Mouse (Mus musculus): ENCODE measurements around the gene Btbd10.
A peak's percentile ranks its signal among the peaks of the same experiment; 100 is the strongest.

The Btbd10 gene

DNA sequence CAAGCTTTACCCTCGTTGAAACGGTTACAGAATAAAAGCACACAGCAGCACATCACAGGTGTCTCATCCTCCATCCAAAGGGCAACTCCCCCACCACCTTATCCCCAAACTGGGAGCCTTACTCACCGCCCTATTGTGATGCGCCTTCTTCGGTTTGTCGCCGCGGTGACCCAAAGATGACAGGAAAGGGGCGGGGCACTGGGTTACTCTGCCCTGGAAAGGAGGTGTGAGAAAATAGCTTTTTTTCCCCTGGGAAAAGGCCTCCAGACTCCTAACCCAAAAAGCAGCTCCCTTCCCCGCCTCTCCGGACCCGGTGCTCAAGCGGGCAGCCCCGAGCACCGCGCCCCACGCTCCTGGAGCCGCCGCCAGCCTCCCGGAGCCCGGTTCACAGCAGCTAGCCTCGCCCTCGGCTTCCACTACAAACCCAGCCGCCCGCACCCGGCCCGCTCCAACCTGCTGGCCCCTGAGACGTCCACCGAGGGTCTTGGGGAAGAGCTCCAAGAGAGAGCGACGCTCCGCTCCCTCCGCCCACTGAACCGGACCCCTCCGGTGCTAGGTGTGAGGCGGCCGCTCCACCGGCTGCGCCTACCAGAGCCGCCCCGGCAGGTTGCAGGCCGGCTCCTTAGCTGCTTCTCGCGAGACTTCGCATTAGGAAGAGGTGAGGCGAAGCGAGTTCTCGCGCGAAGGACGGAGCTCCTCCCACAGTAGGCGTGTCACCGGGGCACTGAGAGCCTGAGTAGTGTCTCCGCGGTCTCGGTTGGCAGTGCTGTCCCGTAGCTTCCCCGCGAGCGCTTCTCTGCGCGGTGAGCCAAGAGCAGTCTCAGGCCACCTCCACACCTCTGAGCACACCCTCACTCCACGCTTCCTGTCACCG is at the start of gene Btbd10:
Gene Btbd10, minus strand, starts transcription at position 647 of the 874 bp plus-strand sequence.
- DNase-seq (ENCODE audit: low spot score) = peak; percentile 97

DNA sequence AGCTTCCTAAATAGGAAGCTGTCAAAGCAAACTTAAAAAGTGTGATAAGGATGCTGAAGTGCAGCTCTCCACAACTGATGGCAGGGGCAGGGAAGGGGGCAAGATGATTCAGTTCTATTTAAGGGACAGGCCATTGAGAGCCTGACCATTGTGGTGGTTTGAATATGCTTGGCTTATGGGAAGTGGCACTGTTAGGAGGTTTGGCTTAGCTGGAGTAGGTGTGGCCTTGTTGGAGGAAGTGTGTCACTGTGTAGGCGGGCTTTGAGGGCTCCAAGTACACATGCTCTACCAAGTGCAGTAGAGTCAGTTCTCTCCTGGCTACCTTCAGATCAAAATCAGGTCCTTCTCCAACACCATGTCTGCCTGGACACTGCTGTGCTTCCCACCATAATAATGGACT is 47.3 kb upstream of the Btbd10 start:
- DNase-seq (ENCODE audit: low spot score) = no peak

DNA sequence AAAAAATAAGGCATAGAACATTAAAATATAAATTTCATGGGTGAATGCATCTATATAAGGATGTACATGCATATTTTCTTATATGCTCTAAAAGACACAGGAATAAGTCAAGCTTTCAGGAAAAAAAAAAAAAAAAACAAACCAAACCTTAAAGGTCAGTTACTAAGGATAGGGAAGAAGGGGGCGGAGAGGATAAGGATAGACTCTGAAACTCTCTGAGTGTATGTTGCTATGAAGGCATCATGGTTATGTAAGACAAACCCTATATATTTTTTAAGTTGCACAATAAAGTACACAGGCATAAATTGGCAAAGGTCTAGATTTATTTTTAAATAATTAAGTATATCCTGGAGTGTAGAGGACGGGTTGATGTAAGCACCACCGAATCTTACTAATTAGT is 46.1 kb upstream of the Btbd10 start:
- no peak for DNase-seq (ENCODE audit: low spot score)

- DNase-seq (ENCODE audit: low spot score) = no peak
Measured at GRCm38 (mm10) chr7:113408712-113409111, 39.5 kb upstream of the Btbd10 start.

DNA sequence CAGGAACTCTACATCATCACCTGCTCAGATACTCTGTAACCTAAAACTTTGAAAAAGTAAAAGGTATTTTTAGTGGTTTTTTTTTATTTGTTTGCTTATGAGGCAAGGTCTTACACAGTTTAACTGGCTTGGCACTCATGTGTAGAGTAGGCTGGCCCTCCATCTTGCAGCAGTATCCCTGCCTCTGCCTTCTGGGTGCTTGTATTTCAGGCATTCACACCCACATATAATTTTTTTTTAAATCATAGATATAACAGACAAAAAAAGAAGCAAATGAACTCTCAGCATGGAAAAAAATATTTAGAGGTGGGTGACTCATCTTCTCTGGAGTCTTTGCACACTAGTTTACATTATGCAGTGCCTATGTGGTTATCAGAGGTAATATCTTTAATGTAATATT is 28.9 kb upstream of the Btbd10 start:
- DNase-seq (ENCODE audit: low spot score) = no peak

GRCm38 (mm10) chr7:113396661-113397060 is 27.5 kb upstream of the Btbd10 start:
- no peak for DNase-seq (ENCODE audit: low spot score)

- DNase-seq (ENCODE audit: low spot score) = no peak
Measured at GRCm38 (mm10) chr7:113391619-113392018, 22.4 kb upstream of the Btbd10 start.

DNA sequence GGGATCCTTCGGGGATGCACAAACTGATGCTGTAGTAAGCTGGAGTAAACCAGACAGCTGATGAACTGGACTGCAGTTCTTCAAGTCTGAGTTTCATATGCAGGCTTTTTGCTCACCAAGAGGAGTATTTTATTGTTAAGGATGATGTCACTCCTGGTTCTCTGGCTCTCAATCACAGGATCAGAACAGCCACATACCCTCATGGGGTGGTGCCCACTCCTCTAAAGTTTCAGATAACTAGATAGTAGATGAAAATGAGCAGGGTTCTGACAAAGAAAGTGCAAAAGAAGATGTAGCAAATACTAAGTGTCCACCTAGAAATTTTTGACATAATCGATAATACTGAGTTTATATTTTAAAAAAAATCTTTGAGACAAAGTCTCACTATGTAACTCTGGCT is 19.3 kb upstream of the Btbd10 start, which contains the start of gene Pth:
Gene Pth, minus strand, starts transcription at position 101 of the 400 bp plus-strand sequence.
- no peak for DNase-seq (ENCODE audit: low spot score)

- peak; percentile 78 for DNase-seq (ENCODE audit: low spot score)
Measured at GRCm38 (mm10) chr7:113377875-113378658, 8.9 kb upstream of the Btbd10 start.

- no peak for DNase-seq (ENCODE audit: low spot score)
Measured at GRCm38 (mm10) chr7:113372682-113373081, 3.5 kb upstream of the Btbd10 start.

- peak; percentile 66 for DNase-seq (ENCODE audit: low spot score)
Measured at GRCm38 (mm10) chr7:113369620-113370340, 588 bp upstream of the Btbd10 start.

DNA sequence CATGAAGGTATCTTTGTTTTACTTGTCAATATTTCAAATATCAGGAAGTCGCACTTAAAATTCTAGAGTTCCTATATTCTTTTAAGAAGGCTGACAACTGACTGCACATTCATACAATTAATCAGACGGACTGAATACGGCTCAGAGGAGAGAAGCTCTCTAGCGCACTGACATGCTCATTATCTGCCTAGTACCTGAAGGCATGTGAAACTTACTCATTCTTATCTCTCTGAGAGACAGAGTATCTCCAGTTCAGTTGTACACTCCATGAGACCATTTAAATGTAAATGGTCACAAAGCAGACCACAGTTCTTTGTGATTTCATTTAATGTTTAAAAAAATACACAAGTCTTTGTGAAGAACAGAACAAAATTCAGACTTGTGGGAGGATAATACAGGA is 1.8 kb downstream of the Btbd10 start:
- no peak for DNase-seq (ENCODE audit: low spot score)

- no peak for DNase-seq (ENCODE audit: low spot score)
Measured at GRCm38 (mm10) chr7:113349089-113349488, 20.1 kb downstream of the Btbd10 start.

GRCm38 (mm10) chr7:113347694-113348093 is 21.5 kb downstream of the Btbd10 start:
- no peak for DNase-seq (ENCODE audit: low spot score)

GRCm38 (mm10) chr7:113347271-113347670 is 21.9 kb downstream of the Btbd10 start:
- DNase-seq (ENCODE audit: low spot score) = peak; percentile 80

DNA sequence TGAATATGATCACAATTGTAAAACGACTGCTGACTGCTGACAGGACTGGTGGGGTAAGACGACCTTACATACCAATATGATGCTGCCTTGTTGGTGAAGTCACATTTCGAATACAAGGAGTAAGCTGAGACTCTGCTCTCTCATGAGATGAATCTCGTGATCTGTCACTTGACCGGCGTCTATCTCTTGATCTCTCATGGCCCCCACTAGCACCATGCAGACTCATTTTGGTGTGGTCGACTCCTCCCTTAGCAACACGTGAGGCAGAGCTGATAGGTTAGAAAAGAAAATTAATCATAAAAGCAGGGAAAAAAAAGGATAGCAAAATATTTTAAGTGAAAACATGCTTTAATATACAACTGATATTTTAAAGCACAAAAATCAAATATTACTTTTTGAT is 33.9 kb downstream of the Btbd10 start:
- no peak for DNase-seq (ENCODE audit: low spot score)

GRCm38 (mm10) chr7:113334036-113334435 is 35.2 kb downstream of the Btbd10 start:
- DNase-seq (ENCODE audit: low spot score) = no peak

GRCm38 (mm10) chr7:113320128-113320527 is 49.1 kb downstream of the Btbd10 start:
- DNase-seq (ENCODE audit: low spot score) = no peak

GRCm38 (mm10) chr7:113311784-113312183 is 57.4 kb downstream of the Btbd10 start:
- DNase-seq (ENCODE audit: low spot score) = peak; percentile 69

GRCm38 (mm10) chr7:113310136-113310535 is 59.1 kb downstream of the Btbd10 start:
- DNase-seq (ENCODE audit: low spot score) = no peak

DNA sequence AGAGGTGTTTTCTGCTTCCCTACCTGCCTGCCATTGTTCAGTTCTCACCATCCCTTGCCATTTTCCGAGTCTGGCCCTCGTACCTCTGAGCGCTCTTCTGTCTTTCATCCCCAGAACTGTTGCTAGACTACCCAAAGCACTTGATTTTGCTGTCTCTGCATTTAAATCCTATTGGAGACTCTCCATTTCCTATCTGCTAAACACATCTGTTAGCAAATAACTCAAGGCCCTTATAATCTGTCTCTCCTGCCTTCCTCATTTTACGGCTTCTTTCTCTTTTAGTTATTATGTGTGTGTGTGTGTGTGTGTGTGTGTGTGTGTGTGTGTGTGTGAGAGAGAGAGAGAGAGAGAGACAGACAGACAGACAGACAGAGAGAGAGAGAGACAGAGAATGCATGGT is 71.4 kb downstream of the Btbd10 start:
- no peak for DNase-seq (ENCODE audit: low spot score)
